Mouse (Mus musculus) lung, embryonic 16.5 days (tissue): ENCODE measurements at regions not wholly inside any gene's neighbourhood (a gene's known extent, or its start where the extent isn't known, plus 50 kb on each side); places are given as distances from the start of the nearest gene placed in this dataset.

Experiments
- ATAC-seq: fragments of 200-750 bp; cut with Nextera tagmentation; 2 replicates; pipeline ENCODE4 v1.8.0; 2017; ENCODE audit warnings: low read depth, mild to moderate bottlenecking, moderate library complexity
- H3K27ac ChIP-seq: fragments of 300-500 bp; sonication (generic); 2 replicates; pipeline ENCODE4 v1.5.1; 2014; ENCODE audit warnings: mild to moderate bottlenecking, control low read depth, low read length
- H3K27me3 ChIP-seq: fragments of 300-500 bp; sonication (generic); 2 replicates; pipeline ENCODE4 v1.6.1; 2014; ENCODE audit warnings: low read depth, low read length, mixed read lengths; ENCODE audit not compliant: control insufficient read depth, insufficient read depth
- H3K36me3 ChIP-seq: fragments of 300-500 bp; sonication (generic); 2 replicates; pipeline ENCODE4 v1.6.1; 2014; ENCODE audit warnings: low read length; ENCODE audit not compliant: control insufficient read depth, insufficient read depth
- H3K4me1 ChIP-seq: fragments of 300-500 bp; sonication (generic); replicated peaks from 2 replicates; pipeline ENCODE4 v1.6.1; 2014; ENCODE audit warnings: low read length, mixed read lengths; ENCODE audit not compliant: control insufficient read depth, insufficient read depth
- H3K4me2 ChIP-seq: fragments of 300-500 bp; sonication (generic); 2 replicates; pipeline ENCODE4 v1.6.1; 2014; ENCODE audit warnings: low read depth, low read length, control low read depth
- H3K4me3 ChIP-seq: fragments of 300-500 bp; sonication (generic); 2 replicates; pipeline ENCODE4 v1.5.1; 2014; ENCODE audit warnings: mild to moderate bottlenecking, low read length, control low read depth
- H3K9ac ChIP-seq: fragments of 300-500 bp; sonication (generic); 2 replicates; pipeline ENCODE4 v1.6.1; 2014; ENCODE audit warnings: low read length, control low read depth
- H3K9me3 ChIP-seq: fragments of 300-500 bp; sonication (generic); 2 replicates; pipeline ENCODE4 v1.6.1; 2016; ENCODE audit warnings: low read length; ENCODE audit not compliant: control insufficient read depth
- WGBS: fragments of 180-500 bp; shearing (Covaris S2); extraction: QIAGEN DNeasy Blood & Tissue Kit; methylation state at CpG from one replicate; pipeline ENCODE4 v1.1.7; 2014; 5-methylcytosine and 5-hydroxymethylcytosine counted together

DNA sequence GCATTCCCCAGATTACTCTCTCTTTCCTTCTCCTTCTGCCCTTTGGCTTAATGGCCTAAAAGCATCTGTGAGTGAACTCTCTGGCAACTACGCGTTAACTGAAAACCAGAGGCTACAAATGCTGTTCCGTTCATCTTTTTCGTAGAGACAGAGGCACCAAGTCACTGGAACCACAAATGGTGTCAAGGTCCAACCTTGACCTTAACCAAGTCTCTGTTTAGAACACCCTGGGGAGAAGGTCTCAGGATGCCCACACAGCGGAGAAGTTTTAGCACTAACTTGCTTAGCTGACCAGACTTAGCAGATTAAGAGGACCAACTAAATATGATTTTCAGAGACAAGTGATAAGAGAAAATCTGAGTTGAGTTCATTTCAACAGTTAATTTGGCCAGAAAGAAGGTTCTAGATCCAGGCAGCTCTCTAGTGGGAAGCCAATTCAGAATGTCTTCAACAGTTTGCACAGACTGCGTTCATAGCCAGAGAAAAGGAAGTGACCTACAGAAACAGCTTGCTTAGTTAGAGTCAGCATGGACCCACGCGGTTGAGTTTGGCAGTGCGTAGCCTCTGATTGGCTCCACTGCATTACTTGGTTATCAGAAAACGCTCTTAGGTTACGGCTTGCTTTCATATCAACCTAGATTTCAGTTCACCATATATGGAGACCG is 169.8 kb downstream of the Ly86 start:
- no peaks in the 10 kb centered on the region for H3K36me3 ChIP-seq
- H3K27me3 ChIP-seq = no peaks in the 10 kb centered on the region
- H3K9ac ChIP-seq = peak overlapping the region; percentile 51
- 67% methylated on average over 12 of the region's 12 CpGs for WGBS
- H3K9me3 ChIP-seq = no peaks in the 10 kb centered on the region
- H3K4me1 ChIP-seq = peaks cover 20% of the 10 kb centered on the region
- H3K4me3 ChIP-seq = no peak overlapping the region
- H3K27ac ChIP-seq = peak overlapping the region; percentile 92
- peak overlapping the region; percentile 38; the same call in 1 of the 2 replicates for H3K4me2 ChIP-seq
- no peak for ATAC-seq

DNA sequence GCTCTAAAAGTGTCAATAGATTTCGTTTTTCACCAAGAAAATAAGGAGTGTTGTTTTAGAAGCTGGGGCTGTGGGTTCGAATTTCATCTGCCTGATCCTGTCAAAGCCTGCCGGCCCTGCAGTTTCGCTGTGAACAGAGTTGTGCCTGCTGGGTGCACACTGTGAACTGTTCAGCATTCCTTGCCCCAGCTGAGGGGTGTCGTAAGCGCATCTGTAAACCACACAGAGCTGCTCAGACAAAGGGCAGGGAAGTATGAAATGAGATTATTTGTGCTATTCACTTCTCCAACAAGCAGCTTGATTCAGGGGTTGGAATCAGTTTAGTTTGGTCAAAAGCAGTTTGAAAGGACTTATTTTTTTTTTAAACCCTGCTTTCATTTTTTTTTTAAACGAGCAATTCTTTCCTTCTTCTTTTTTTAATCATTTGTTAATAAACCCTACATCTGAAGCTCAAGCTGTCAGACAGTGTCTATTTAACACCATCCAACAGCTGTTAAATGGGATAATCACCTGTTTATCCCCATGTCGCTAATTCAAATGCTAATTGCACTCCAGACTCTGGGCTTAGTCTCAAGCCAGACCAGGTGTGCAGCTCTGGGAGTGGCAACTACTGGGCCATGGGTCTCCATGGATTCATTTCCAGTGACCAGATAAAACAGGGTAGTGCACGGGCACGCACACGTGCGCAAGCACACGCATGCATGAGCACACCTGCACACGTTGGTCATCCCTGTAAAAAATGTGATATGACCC is 172.2 kb downstream of the Ly86 start:
- no peaks in the 10 kb centered on the region for H3K9me3 ChIP-seq
- no peak overlapping the region for H3K27ac ChIP-seq
- ATAC-seq = 0 out of 2 replicates have a peak, but pooled peaks have one; percentile 26
- H3K36me3 ChIP-seq = no peaks in the 10 kb centered on the region
- H3K4me2 ChIP-seq = no peak overlapping the region
- no peak overlapping the region for H3K9ac ChIP-seq
- H3K27me3 ChIP-seq = no peaks in the 10 kb centered on the region
- WGBS = 47% methylated on average over 14 of the region's 14 CpGs
- H3K4me1 ChIP-seq = peaks cover 14% of the 10 kb centered on the region
- no peak overlapping the region for H3K4me3 ChIP-seq

- H3K4me1 ChIP-seq = peaks cover 1% of the 10 kb centered on the region
Measured at GRCm38 (mm10) chr13:37519948-37520347, 174.9 kb downstream of the Ly86 start.

DNA sequence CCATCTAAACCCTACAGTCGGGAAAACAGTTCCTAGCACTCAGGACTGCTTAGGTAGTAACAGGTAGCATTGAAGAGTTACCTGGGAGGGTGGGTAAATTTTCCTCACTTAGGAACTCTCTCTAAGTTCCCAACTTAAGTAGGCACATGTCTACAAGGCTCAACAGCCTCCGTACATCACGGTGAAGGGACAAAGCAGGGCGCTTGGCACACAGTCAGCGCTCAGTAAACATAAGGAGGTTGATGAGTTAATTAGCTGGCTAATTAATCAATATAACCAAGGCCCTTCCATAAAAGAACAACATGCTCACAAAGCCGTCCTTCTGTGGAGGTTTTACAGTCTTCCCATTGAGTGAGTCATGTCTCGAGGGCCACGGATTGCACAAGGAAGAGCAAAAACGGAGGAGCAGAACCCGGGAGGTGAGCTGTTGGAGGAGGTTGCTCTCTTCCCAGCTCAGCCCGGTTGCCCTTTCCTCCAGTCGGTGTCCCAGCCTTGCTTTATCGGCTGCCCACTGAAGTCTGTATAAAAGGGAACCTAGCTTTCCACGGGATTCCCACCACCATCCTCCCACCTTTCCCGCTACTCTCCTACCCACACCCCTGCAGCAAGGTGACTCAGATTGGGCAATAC is 180.2 kb downstream of the Ly86 start:
- ATAC-seq = no peak
- no peak overlapping the region for H3K4me3 ChIP-seq
- no peak overlapping the region for H3K4me2 ChIP-seq
- WGBS = 83% methylated on average over 15 of the region's 15 CpGs
- H3K27ac ChIP-seq = no peak overlapping the region
- peaks cover 6% of the 10 kb centered on the region for H3K4me1 ChIP-seq
- H3K36me3 ChIP-seq = no peaks in the 10 kb centered on the region
- H3K9me3 ChIP-seq = no peaks in the 10 kb centered on the region
- no peaks in the 10 kb centered on the region for H3K27me3 ChIP-seq
- H3K9ac ChIP-seq = no peak overlapping the region

More at GRCm38 (mm10) chr13:37519948-37520347, 174.9 kb downstream of the Ly86 start:
- Histone ChIP-seq H3K9me3 (no peaks in the 10 kb centered on the region), H3K9ac (no peak overlapping the region), H3K27me3 (no peaks in the 10 kb centered on the region), H3K36me3 (no peaks in the 10 kb centered on the region), H3K27ac (no peak overlapping the region), H3K4me3 (no peak overlapping the region), H3K4me2 (no peak overlapping the region)
- 87% methylated on average over 3 of the region's 3 CpGs for WGBS
- ATAC-seq = no peak

DNA sequence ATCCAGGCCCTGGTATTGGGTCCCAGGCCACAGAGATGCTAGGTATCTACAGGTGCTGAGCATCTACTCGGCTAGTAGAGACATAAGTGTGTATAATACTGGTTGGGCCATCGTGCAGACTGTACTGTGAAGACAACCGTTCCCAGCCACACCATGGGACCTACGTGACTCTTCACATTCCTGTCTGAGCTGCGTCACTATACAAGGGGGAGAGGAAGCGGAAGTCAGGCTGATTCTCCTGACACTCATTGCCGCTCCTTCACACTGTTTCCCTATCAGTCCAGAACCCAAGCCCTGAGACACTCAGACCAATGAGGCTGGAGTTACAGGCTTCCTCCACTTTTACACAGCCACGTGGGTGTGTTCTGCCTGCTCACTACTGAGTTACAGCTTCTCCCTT is 181.1 kb downstream of the Ly86 start:
- WGBS = 55% methylated on average over 8 of the region's 8 CpGs
- H3K9ac ChIP-seq = no peak overlapping the region
- H3K4me1 ChIP-seq = peaks cover 6% of the 10 kb centered on the region
- H3K27ac ChIP-seq = no peak overlapping the region
- H3K36me3 ChIP-seq = no peaks in the 10 kb centered on the region
- ATAC-seq = peak; percentile 17; the same call in 1 of the 2 replicates
- no peak overlapping the region for H3K4me3 ChIP-seq
- no peaks in the 10 kb centered on the region for H3K9me3 ChIP-seq
- no peak overlapping the region for H3K4me2 ChIP-seq
- H3K27me3 ChIP-seq = no peaks in the 10 kb centered on the region

GRCm38 (mm10) chr13:37528380-37528779 is 183.4 kb downstream of the Ly86 start:
- Histone ChIP-seq H3K4me1 (peaks cover 12% of the 10 kb centered on the region), H3K27me3 (no peaks in the 10 kb centered on the region), H3K9me3 (no peaks in the 10 kb centered on the region), H3K4me3 (no peak overlapping the region), H3K9ac (no peak overlapping the region), H3K27ac (no peak overlapping the region), H3K36me3 (no peaks in the 10 kb centered on the region), H3K4me2 (no peak overlapping the region)
- 41% methylated on average over 8 of the region's 9 CpGs for WGBS
- no peak for ATAC-seq

- Histone ChIP-seq H3K4me1 (peaks cover 12% of the 10 kb centered on the region), H3K27ac (no peak overlapping the region)
Measured at GRCm38 (mm10) chr13:37528876-37529275, 183.9 kb downstream of the Ly86 start.

DNA sequence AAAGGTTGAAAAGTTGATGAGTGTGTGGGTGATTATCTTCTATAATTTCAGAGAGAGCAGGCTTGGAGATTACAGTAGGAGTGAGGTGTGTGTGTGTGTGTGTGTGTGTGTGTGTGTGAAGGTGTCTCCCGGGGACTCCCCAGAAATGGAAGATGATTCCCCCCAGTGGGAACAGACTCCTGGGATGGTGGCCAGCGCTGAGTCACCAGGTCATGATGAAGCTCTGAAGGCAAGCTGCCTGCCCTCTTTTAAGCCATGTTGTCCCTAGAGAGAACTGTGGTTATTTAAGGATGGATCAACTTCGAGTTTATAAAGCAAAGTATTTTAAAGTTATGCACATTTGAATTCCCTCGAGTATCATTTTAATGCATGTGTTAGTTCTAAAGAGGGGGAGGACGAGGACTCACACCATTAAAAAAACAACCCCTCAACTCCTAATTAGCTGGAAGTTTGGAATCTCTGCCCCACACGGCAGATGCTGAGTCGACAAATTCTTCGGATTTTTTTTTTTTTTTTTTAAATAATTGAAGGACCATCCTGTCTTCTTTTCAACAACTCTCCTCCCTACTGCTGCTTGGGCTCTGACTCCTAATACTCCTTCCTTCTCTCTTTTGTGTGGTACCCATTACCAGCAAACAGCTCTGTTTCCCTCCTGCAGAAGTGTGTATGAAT is 186.6 kb downstream of the Ly86 start:
- WGBS = 52% methylated on average over 8 of the region's 8 CpGs
- Histone ChIP-seq H3K27ac (no peak overlapping the region; the same call in 1 of the 2 replicates), H3K27me3 (no peaks in the 10 kb centered on the region)

More at GRCm38 (mm10) chr13:37528876-37529275, 183.9 kb downstream of the Ly86 start:
- Histone ChIP-seq H3K9me3 (no peaks in the 10 kb centered on the region), H3K4me3 (no peak overlapping the region), H3K4me2 (no peak overlapping the region), H3K27me3 (no peaks in the 10 kb centered on the region), H3K9ac (no peak overlapping the region), H3K36me3 (no peaks in the 10 kb centered on the region)
- no peak for ATAC-seq
- 54% methylated on average over 7 of the region's 7 CpGs for WGBS

More for the DNA sequence above, 186.6 kb downstream of the Ly86 start:
- ATAC-seq = peak; percentile 58
- Histone ChIP-seq H3K4me1 (peaks cover 12% of the 10 kb centered on the region), H3K4me2 (no peak overlapping the region), H3K36me3 (no peaks in the 10 kb centered on the region), H3K9ac (no peak overlapping the region), H3K9me3 (no peaks in the 10 kb centered on the region), H3K4me3 (no peak overlapping the region)
